Mouse (Mus musculus): Measurements from ENCODE around the gene Nme8. TPM values are rescaled to one million over a fixed set of nuclear protein-coding genes. Genes with fewer than 3 reads are reported as not detected.

Nme8 gene
- total and polyA plus RNA-seq, 3 experiments: not detected

DNA sequence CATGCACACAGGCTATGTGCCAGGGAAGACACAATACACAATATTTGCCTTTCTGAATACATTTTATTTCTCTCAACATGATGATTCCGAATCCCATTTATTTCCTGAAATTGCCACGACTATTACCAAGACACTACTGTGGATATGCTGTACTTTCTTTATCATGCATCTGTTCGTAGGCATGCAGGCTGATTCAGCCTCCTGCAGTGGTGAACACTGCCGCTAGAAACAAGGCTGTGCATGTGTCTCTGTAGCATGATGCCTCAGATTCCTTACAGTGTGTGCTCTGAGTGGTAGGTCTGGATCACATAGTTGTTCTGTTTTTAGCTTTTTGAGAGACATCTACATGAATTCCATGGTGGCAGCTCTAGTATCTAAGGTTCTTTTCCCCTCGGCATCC, 37.0 kb upstream of the Nme8 start:
- H3K27me3 ChIP-seq (ENCODE audit: control insufficient read depth in 1 of 2, insufficient read depth in 2 of 2, low read length in 2 of 2): no peaks in the 10 kb centered on the region; a peak in 2 of 4 replicates
- no peaks in the 10 kb centered on the region for H3K79me2 ChIP-seq (ENCODE audit: control insufficient read depth, insufficient read depth, low read length, poor library complexity)
- no peaks in the 10 kb centered on the region for H3K36me3 ChIP-seq (ENCODE audit: control insufficient read depth in 1 of 2, insufficient read depth in 2 of 2, low read length in 2 of 2)
- TF ChIP-seq TAL1 (IDR thresholded peaks at IDR 0.05; ENCODE audit: low read length) (no peak), POLR2AphosphoS2 (IDR thresholded peaks at IDR 0.05; ENCODE audit: low read length) (no peak), MAFK (IDR thresholded peaks at IDR 0.05; ENCODE audit: borderline replicate concordance, low read depth, low read length) (no peak), ETS1 (IDR thresholded peaks at IDR 0.05; ENCODE audit: low read depth, low read length) (no peak), GATA1 (IDR thresholded peaks at IDR 0.05; ENCODE audit: low read depth, low read length) (no peak)
- no peaks in the 10 kb centered on the region for H3K4me1 ChIP-seq (ENCODE audit: control insufficient read depth in 1 of 2, insufficient read depth in 2 of 2, low read length in 2 of 2)
- no peaks in the 10 kb centered on the region for H3K9me3 ChIP-seq (replicated peaks; ENCODE audit: insufficient read depth, low read length)
- no peak overlapping the region for H3K27ac ChIP-seq (ENCODE audit: control insufficient read depth, low read depth, low read length)
- no peak overlapping the region for H3K4me3 ChIP-seq (ENCODE audit: control insufficient read depth in 1 of 2, insufficient read depth in 1 of 2, low read depth in 2 of 2, low read length in 2 of 2)
- DNase-seq (ENCODE audit: low read depth, low spot score): no peak
- no peak overlapping the region for H3K9ac ChIP-seq (ENCODE audit: control insufficient read depth, low read depth, low read length, poor library complexity, severe bottlenecking)

DNA sequence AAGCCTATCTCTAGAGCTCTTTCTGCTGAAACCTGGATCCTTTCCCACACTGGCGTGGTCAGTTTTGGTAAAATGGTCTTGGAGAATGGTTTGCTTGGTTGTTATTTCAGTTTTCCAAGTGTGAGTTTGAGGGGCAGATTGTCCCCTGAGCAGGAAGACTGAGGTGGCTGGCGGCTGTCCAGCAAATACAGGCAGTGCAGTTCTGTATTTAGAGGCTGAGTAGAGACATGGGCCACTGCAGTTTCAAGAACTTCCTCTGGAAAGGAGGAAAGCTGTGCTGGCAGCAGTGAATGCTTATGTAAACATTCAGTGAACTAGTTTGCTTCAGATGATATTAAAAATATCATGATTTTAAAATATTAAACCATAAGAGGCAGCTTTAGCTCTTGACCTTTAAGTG, 33.2 kb upstream of the Nme8 start:
- peak; percentile 3 for DNase-seq (ENCODE audit: low read depth, low spot score)
- Histone ChIP-seq H3K4me1 (ENCODE audit: control insufficient read depth in 1 of 2, insufficient read depth in 2 of 2, low read length in 2 of 2) (no peaks in the 10 kb centered on the region), H3K9ac (ENCODE audit: control insufficient read depth, low read depth, low read length, poor library complexity, severe bottlenecking) (no peak overlapping the region), H3K9me3 (replicated peaks; ENCODE audit: insufficient read depth, low read length) (no peaks in the 10 kb centered on the region), H3K79me2 (ENCODE audit: control insufficient read depth, insufficient read depth, low read length, poor library complexity) (no peaks in the 10 kb centered on the region), H3K36me3 (ENCODE audit: control insufficient read depth in 1 of 2, insufficient read depth in 2 of 2, low read length in 2 of 2) (no peaks in the 10 kb centered on the region), H3K27me3 (ENCODE audit: control insufficient read depth in 1 of 2, insufficient read depth in 2 of 2, low read length in 2 of 2) (peaks cover 0 to 2% of the 10 kb centered on the region in 2 experiments; a peak in 2 of 4 replicates), H3K27ac (ENCODE audit: control insufficient read depth, low read depth, low read length) (no peak overlapping the region), H3K4me3 (ENCODE audit: control insufficient read depth in 1 of 2, insufficient read depth in 1 of 2, low read depth in 2 of 2, low read length in 2 of 2) (no peak overlapping the region)
- no peak for TF ChIP-seq USF2 (IDR thresholded peaks at IDR 0.05; ENCODE audit: borderline replicate concordance in 1 of 2, insufficient read depth in 1 of 2, low read depth in 1 of 2, low read length in 2 of 2)
- TF ChIP-seq POLR2A (IDR thresholded peaks at IDR 0.05; ENCODE audit: control insufficient read depth in 1 of 2, insufficient read depth in 1 of 2, low read depth in 1 of 2, low read length in 2 of 2, poor library complexity in 1 of 2): no peak
- TF ChIP-seq HCFC1 (IDR thresholded peaks at IDR 0.05; ENCODE audit: low read depth, low read length): no peak
- no peak for TF ChIP-seq SMC3 (IDR thresholded peaks at IDR 0.05; ENCODE audit: low read depth, low read length)
- TF ChIP-seq MXI1 (IDR thresholded peaks at IDR 0.05; ENCODE audit: low read depth, low read length): no peak

DNA sequence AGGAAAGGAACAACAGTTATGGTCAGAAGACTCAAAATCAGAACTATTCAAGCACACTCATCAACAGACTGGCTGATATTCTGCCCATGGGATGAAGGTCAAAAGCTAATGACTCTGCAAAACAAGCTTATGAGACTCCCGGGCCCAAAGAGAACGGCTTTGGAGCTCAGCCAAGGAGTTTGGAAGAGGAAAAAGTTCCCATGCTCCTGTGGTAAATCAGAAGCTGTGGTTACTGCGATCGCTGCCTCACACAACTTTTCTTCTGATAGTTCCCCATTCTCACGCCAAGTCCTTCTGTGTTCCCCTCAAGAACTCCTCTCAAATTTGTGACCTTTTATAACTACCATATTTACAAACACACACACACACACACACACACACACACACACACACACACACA, 21.4 kb upstream of the Nme8 start:
- no peak for DNase-seq (ENCODE audit: low read depth, low spot score)
- no peaks in the 10 kb centered on the region for H3K27me3 ChIP-seq (ENCODE audit: control insufficient read depth in 1 of 2, insufficient read depth in 2 of 2, low read length in 2 of 2)
- no peaks in the 10 kb centered on the region for H3K4me1 ChIP-seq (ENCODE audit: control insufficient read depth in 1 of 2, insufficient read depth in 2 of 2, low read length in 2 of 2)
- H3K27ac ChIP-seq (ENCODE audit: control insufficient read depth, low read depth, low read length): no peak overlapping the region
- no peaks in the 10 kb centered on the region for H3K36me3 ChIP-seq (ENCODE audit: control insufficient read depth in 1 of 2, insufficient read depth in 2 of 2, low read length in 2 of 2)
- no peaks in the 10 kb centered on the region for H3K9me3 ChIP-seq (replicated peaks; ENCODE audit: insufficient read depth, low read length)
- H3K79me2 ChIP-seq (ENCODE audit: control insufficient read depth, insufficient read depth, low read length, poor library complexity): no peaks in the 10 kb centered on the region
- no peak for TF ChIP-seq ZC3H11A (IDR thresholded peaks at IDR 0.05; ENCODE audit: low read depth, low read length)
- no peak for TF ChIP-seq ELF1 (IDR thresholded peaks at IDR 0.05; ENCODE audit: low read depth, low read length)
- no peak for TF ChIP-seq UBTF (IDR thresholded peaks at IDR 0.05; ENCODE audit: borderline replicate concordance, insufficient read depth, low read depth, low read length)
- TF ChIP-seq MAZ (IDR thresholded peaks at IDR 0.05; ENCODE audit: low read depth, low read length): no peak
- TF ChIP-seq BHLHE40 (IDR thresholded peaks at IDR 0.05; ENCODE audit: borderline replicate concordance, low read depth, low read length): no peak
- TF ChIP-seq JUND (IDR thresholded peaks at IDR 0.05; ENCODE audit: low read depth, low read length): no peak
- no peak for TF ChIP-seq USF2 (IDR thresholded peaks at IDR 0.05; ENCODE audit: borderline replicate concordance in 1 of 2, insufficient read depth in 1 of 2, low read depth in 1 of 2, low read length in 2 of 2)
- no peak for TF ChIP-seq GABPA (IDR thresholded peaks at IDR 0.05; ENCODE audit: low read depth, low read length)
- H3K9ac ChIP-seq (ENCODE audit: control insufficient read depth, low read depth, low read length, poor library complexity, severe bottlenecking): no peak overlapping the region
- H3K4me3 ChIP-seq (ENCODE audit: control insufficient read depth in 1 of 2, insufficient read depth in 1 of 2, low read depth in 2 of 2, low read length in 2 of 2): no peak overlapping the region
